Mouse (Mus musculus) CD8-positive naive resting alpha-beta T cell, adult 2 months (primary cell): ENCODE data around the gene Ankrd10.
A peak's percentile ranks its signal among the peaks of the same experiment; 100 is the strongest.
"Not testable (repeated sequence)": the region's sequence is repeated elsewhere in the genome, so short reads cannot be mapped to it uniquely, and the experiment has no call there.

Experiments
- DNase-seq, 2 experiments: peaks; one replicate each; pipeline ENCODE4 v3.0.0; 2022; ENCODE audit warnings: low read depth in 2 of 2, low spot score in 2 of 2

Ankrd10 gene

DNA sequence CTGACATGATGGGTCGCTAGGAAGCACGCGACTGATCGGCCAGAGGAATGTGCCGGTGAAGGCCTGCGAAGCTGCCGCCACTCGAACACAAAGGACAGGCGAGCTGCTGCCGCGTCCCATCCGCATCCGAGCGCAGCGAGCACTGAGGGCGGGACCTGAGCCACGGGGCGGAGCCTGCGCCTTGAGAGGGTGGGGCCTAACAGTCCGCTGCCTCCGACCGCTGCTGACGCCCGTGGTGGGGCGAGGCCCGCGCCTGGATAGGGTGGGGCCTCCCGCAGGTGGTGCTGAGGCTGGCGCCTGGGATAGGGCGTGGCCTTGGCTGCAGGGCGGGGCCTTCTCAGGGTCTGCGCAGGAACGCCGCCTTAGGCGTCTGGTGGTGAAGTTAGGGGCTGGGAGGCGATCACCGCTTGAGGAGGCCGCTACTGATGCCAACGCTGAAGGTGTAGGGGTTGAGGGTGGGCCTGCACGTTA, at the start of gene Ankrd10:
Ankrd10 (minus strand) TSS at position 147 of the 471 bp plus-strand sequence.
- DNase-seq, result peak; percentile 97 to 98

DNA sequence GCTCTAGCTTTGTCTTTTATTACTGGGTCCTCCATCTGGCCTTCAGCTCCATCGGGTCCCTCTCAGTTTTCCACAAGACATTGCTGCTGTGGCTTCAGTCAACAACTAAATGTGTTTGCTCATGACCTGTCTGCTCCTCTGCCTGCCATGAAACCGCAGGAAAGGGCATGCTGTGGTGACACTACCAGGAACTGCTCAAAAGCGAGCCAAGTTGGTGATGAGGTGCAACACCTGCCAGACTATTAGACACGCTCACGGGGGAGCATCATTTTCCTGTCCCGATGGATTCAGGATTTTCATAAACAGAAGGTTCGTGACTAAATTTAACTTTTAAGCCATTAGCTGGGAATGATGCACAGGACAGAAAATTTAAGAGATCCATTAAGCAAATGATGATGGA, 49.0 kb upstream of the Ankrd10 start:
- no peak for DNase-seq

DNA sequence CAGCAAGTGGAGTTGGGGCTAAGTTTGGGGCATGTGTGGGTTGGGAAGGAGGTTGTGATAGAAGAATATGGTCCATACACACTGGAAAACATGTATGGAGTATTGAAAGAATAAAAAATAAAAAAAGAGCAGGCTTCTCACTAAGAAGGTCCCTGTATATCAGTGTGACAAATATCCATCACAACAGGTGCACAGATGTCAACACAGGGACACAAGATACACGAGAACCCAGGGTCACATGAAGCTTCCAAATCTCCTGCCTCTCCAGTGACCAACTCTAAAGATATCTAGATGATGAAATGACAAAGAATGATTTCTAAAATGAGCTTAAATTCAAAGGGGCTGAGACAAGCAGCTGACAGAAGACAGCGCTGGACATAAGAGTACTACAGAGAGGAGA, 32.8 kb upstream of the Ankrd10 start:
- no peak for DNase-seq

DNA sequence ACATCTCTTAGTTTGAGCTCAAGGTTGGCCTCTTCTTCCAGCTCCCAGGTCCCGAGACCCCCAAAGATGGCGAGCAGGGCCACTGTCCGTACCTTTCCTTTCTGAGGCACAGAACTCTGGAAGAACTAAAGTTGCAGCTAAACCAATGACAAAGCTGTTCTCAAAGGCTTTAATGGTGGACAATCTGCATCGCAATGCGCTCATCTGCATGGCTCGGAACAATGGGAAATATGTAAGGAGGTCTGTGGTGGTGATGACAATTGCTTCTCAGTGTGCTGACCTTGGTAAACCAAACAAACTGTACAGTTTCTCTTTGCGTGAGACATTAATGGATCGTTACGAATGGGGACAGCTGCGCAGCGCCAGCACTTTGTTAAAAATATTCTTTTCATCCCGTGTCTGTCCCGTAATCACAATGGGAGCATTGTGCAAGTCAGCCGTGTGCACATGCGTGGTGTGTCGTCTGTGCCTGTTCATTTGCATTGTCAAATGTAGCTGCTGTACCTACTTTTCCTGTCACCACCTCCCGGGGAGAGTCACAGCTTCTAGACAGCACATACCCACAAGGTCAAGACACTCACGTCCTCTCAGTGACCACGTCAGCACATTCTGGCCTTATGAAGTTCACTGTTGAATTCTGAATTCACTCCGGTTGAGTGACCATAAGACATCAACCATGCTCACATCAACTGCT, 30.6 kb upstream of the Ankrd10 start:
- not testable (repeated sequence) for DNase-seq

DNA sequence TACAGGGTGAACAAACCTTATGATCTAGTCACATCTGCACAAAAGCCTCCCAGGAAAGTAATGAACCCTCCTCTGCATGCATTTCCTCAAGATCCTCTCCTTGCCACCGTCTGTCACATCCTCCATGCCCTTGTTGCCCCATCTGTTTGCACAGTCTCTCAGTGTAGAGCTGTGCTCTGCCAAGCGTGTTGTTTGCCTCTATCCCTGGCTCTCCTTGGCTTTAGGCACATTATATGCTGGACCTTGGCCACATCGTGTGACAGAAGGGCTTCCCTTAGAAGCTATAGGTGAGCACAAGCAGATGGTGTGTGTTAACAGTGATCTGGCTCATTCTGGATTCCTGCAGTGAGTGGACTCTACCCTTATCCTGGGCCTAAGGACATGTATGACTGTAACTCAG, 26.4 kb upstream of the Ankrd10 start:
- no peak for DNase-seq

DNA sequence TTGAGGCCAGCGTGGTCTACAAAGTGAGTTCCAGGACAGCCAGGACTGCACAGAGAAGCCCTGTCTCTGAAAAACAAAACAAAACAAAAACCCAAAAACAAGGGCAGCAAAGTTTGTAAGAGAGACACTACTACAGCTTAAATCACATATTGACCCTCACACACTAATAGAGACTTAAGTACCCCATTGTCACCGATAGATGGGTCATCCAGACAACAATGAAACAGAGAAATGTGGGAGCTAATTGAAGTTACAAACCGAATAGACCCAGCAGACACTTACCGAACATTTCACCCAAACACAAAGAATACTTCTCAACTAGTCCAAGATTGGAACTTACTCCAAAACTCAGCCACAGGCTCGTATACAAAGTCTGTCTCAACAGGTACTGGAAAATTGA, 14.5 kb upstream of the Ankrd10 start:
- DNase-seq, result no peak

DNA sequence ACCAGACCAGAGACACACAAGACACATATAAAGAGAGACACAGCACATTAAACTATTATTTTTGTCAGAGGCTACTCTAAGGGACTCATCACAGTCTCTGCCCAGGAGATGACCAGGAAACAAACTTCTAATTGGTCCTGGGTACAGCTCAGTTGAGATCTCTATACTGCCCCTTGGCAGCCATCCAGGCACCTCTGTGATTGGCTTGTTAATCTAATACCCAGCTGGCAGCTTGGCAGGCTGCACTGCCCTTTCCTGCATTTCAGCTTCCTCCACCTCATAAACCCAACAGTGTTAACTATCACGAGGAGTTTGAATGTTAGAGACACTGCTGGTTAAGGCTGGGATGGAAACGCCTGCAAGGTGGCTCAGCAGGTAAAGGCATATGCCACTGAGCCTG, 7.6 kb upstream of the Ankrd10 start:
- no peak for DNase-seq

DNA sequence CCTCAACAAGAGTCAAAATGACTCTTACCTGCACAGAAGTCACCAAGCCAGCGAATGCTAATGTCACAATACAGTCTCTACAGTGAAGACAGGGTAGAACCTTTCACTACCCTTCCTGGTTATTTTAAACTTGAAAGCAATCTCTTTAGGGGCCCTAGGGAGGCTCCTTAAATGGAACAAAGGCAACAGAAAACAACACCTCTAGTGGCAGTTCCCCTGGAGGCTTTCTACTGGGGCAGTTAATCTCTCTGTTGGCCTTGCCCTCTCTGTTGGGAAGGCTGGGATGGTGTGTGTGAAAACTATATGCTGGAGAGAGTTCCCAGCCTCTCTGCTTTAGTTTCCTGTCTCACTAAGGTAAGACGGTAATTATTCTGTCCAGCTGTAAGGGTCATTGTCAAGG, 5.0 kb upstream of the Ankrd10 start:
- DNase-seq, result no peak

DNA sequence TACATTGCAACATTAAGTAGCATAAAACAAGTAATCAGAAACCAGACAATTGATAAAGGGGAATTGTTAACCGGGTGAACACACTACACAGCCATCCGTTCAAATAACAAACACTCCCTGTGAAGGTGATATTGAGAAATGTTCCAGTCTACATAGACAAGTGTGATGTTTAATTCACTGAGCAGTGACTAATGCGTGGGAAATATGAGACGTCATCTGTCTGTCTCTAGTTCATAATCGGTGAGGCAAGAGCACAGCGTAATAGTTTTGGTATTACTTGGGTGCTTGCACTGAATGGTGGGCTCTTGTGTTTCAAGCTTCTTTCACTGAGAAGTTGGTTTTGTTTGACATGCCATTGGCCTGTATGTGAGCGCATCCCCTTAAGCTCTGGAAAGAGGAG, 2.0 kb upstream of the Ankrd10 start:
- DNase-seq, result no peak

DNA sequence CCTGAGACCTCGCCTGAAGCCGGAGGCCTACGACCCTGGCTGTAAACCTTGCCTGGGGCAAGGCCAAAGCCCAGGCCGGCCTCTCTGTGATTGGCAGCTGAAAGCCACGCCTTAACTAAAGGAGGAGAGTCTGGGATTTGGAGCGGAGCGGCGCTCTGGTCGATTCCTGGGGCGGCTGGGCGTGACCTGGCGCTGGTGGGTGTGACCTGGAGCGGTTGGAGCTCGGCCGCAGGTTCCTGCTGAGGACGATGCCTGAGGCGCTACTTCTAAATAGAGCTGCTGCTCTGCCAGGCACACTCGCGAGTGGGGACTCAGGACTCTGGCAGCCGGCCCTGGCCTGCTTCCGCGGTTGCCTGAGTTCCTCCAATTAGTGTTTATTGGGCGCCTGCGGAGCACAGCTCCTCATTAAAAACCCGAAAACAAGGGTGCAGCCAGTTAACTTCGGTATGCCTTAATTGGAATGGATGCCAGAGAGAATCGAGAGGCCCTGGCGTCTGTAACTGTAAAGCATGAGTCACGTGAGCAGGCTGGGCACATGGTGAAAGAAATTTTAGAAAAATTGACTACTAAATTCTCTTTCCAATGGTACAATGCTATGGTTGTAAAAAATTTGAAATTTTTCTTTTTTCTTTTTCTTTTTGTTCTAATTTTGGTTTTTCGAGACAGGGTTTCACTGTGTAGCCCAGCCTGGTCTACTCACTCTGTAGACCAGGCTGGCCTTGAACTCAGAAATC, 934 bp upstream of the Ankrd10 start:
- DNase-seq, result peak; percentile 28 to 37

DNA sequence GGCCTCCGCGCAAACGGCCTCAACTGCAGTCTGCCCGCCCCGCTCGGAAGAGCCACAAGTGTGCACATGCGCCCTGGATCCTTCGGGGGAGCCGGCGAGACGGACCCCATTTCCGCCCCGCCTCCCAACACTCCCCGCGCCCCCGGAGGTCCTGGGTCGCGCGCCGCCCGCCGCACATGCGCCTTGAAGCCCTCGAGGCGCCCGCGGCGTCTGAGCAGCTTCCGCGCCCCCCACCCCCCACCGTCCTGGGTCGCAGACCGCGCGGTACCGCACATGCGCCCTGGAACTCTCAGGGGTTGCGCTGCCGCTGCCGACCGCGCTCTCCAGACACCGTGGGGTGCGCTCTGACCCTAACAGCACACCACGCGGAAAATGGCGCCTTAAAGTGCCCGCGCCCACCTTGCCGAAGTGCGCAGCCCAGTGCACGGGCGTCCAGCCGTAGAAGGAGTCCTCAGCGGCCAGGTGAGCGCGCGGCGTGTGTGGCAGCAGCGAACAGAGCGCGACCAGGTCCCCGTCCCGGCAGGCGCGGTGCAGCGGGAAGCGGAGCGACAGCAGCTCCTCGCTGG, 462 bp downstream of the Ankrd10 start:
- peak; percentile 81 to 82 for DNase-seq

DNA sequence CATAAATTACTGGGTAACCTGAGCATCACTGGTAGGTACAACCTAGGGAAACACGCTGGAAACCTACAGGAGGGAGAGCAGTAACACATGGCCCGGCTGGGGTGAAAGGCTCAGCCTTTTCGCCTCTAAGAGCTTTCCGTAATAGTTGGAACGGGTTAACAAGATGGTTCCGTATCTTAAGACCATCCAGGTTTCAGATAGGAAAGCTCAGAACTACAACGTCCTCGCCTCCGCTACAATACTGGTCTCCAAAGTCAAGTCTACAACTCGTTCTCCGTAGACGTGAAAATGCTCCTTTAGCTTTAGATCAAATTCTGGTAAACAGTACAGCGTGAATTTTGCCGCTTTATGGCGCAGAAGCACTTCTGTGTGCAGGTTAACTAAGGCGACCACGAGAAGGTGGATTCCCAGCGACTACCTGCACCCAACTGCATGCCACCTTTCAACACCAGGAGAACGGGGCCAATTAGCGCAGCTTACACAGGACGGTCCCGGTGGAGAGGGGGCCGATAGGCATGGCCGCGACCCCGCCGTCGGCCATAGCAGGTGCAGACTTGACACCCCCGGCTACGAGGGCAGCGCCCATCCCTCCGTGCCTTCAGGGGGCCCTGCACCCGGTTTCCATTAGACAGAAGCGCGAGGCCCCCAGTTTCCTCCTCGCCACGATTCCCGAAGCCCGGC, 1.1 kb downstream of the Ankrd10 start:
- DNase-seq, result no peak

DNA sequence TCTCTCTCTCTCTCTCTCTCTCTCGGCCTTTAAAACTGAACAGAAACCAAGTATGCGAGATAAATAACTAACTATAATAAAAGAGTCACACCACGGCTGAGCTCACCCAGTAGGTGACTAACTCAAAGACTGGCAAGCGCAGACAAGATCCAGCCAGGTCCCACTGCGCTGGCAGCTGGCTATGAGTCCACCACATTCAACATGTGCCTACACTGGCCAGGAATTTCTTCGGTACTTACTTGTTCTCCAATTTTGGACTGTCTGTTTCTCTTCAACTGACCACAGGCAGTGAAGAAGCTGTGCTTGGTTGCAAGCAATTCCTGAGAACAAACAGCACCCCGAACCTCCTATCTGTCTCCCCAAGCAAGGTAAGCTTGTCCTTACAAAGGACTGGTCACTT, 2.1 kb downstream of the Ankrd10 start:
- no peak for DNase-seq

DNA sequence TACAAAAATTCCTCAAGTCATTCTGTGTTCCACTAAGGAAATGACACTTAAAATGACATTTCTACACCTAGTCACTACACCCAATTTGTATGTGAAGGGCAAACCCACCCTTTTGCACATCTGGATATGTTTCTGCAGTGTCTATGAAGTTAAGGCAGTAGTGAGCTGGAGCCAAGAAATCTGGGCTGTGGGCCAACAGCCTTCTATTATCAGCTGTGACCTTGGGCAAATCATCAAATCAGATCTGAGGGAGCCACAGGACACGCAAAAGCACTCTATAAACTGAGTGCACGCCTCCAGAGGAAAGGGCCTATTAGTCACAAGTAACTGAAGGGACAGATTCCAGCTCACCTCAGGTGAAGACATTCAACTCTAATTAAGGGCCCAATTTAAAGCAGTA, 3.2 kb downstream of the Ankrd10 start:
- no peak for DNase-seq

DNA sequence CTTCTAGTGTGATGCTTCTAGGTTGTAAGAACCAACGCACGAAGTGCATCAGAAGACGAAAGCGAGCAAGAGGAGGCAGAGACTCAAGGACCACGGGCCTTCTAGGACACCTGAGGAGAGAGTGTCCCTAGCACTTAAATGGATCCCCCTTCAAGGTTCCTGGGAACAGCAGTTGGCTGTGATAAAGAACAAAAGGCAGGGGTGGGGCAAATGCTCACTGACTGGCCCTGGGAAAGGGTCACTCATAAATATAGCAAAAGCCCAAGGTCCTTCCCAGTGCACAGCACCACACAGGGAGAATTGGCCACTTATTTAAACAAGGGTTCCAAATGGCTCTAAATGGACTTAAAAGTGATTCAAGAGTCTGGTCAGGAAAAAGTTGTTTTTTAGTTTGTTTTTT, 6.4 kb downstream of the Ankrd10 start:
- no peak for DNase-seq

DNA sequence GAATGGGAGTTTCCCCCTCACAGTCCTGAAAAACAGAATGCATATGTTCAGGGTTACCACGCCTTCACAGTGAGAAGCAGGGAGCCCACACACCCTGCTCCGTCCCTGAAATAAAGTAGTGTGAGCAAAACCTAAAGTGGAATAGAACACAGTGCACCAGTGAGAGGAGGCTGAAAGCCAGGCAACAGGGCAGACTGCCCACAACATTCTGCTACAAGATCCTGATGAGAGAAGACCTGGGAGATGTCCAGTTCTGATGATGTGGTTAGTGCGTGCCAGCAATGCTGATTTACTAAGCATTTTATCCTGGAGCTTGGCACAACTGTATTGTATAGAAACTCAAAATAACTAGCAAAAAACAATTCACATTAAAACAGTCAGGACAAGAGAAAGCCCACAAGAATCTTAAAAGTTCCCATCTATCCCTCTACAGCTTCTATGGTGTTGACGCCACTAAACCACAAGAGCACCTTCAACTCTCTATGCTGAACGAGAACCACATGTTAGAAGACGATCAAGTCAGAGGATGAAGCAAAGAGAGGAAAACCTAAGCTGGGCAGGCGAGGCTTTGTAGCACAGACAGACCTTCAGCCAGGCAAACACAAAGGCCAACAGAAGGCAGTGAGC, 6.9 kb downstream of the Ankrd10 start:
- no peak for DNase-seq

DNA sequence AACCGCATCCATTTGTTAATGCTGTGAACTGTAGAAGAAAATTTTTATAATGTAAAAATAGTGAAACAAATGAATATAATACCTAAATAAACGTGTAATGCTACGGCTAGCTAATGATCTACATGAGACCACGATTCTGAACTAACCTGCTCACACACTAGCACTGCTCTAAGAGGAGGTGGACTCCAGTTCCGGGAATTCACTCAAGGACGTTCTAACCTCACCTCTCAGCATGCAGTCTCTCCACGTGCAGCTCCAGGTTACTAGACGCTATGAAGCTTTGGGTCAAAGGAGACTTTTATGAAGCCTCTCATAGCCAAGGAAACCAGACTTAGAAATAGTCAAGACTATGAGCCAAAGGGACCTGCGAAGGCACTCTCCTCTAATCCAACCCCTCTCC, 7.8 kb downstream of the Ankrd10 start:
- DNase-seq, result no peak

DNA sequence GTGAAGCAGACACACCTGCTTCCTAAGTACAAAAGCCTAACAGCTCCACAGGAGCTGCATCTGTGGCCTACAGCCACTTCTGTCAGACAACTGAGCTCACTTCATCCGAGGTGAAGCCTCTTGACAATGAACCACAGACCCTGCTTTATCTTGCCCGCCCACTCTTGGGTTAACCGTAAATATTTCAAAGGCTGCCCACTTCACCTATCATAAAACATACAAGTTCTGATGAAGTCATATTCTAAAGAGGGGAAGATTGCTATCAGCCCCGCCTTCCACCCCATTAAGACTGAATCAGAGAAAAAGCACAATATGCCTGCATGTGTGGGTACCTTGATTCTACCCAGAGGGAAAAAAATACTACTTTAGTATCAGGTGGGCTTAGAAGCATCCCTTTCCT, 10.5 kb downstream of the Ankrd10 start:
- DNase-seq, result no peak

DNA sequence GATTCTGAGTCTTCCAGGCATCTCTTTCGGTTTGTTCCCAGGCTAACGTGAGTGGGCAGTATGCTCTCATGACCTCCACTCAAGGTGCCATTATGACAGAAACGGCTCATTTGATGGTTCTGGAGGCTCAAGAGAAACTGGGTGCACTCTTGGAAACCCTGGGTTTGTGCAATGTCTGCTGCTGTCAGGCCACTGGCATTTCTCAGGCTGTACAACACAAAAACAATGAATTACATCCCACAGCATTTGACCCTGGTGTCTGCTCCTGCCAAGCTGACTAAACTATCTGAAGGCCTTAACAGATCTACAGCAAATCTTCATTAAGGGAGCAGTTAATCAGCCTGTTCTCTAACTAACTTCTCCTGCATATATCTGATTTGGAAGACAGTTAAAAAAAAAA, 16.5 kb downstream of the Ankrd10 start:
- no peak for DNase-seq

DNA sequence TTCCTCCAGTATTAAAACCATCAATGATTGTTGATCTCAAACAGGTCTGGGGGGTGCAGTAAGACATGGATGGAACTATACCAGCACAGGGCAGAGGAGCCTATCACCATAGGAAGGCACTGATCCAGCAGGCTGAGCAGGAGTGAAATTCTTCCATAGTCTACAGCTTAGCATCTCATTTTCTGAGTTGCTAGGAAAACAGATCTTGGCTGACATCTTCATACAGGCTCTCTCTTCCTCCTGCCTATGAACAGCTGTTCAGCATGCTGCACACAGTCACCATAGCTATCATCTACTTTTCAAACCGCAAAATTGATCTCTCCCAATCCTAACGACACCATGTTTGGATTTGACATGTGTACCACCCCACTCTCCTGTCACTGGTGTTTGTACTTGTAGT, 17.5 kb downstream of the Ankrd10 start:
- no peak for DNase-seq

DNA sequence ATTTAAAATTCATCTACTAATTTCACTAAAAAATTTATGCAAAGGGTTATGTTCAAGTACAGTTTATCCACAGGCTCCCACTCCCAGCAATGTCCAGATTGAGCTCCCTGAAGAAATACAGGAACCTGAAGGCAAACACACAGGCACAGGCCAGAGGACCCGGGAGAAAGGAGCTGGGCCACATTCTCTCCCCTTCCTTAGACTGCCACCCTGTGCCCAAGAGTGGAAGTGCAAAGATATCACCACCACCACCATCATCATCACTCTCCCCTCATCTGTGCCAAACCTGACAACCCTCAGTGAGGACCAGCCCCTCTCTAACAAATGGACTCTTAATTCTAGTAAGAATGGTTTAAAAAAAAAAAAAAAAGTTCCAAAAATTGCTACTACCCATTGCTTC, 19.3 kb downstream of the Ankrd10 start:
- peak; percentile 28 to 46 for DNase-seq
